In the genomic region with DNA sequence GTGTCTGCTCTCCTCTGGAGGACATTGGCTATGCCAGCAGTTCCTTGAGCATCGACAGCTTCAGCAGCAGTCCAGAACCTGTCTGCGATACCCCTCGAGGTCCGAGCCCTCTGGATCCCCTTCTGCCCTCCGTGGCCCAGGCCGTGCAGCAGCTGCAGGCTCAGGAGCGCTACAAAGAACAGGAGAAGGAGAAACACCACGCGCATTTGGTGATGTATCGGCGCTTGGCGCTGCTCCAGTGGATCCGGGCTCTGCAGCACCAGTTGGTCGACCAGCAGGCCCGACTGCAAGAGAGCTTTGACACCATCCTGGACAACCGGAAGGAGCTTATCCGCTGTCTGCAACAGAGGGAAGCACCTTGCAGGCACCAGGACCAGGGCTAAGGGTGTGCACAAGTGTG, we compare ENCODE assay signal across 17 mouse cellular contexts. TPM values are rescaled to one million over a fixed set of nuclear protein-coding genes. Genes with fewer than 3 reads are reported as not detected.
DNase-seq lines count a peak whose midpoint lies in the region; ATAC-seq and TF ChIP-seq lines count a peak whose summit lies in the region.
"Had no signal": no experiment of that assay in that cellular context is flagged by ENCODE, and none has a peak within 500 bp of the region (broad histone marks: within the 10 kb centered on the region; RNA-seq: fewer than 3 reads in every experiment).

No protein-coding gene starts in this region.

- no peaks in the 10 kb centered on the region for H3K36me3 ChIP-seq in liver, embryonic 11.5 days (ENCODE audit: control insufficient read depth, insufficient read depth, low read length)
- H3K36me3 ChIP-seq: midbrain, embryonic 10.5 days had no signal

- no peak for TF ChIP-seq CTCF in left cerebral cortex, adult 2 months (IDR thresholded peaks at IDR 0.05)
- TF ChIP-seq CTCF in bone marrow, adult 2 months (IDR thresholded peaks at IDR 0.05; ENCODE audit: control insufficient read depth, insufficient read depth, low read length), result no peak
- no peak for TF ChIP-seq CTCF in cerebellum, adult 2 months (IDR thresholded peaks at IDR 0.05; ENCODE audit: borderline replicate concordance, insufficient read depth, low read depth, low read length)
- TF ChIP-seq CTCF in layer of hippocampus, adult 2 months (conservative IDR thresholded peaks at IDR 0.05), result no peak

- no peak overlapping the region for H3K9ac ChIP-seq in liver, embryonic 11.5 days (ENCODE audit: low read depth, low read length)
- H3K9ac ChIP-seq: embryonic facial prominence, embryonic 12.5 days; heart, embryonic 12.5 days had no signal

- TF ChIP-seq POLR2A in bone marrow, adult 2 months (IDR thresholded peaks at IDR 0.05; ENCODE audit: borderline replicate concordance, control insufficient read depth, low read depth, low read length), result no peak
- no peak for TF ChIP-seq POLR2A in cerebellum, adult 2 months (IDR thresholded peaks at IDR 0.05; ENCODE audit: borderline replicate concordance, insufficient read depth, low read length)

- WGBS in bone marrow, adult 2 months, result 87% methylated on average over 17 of the region's 17 CpGs
- WGBS in cerebellum, adult 2 months, result 35% methylated on average over 17 of the region's 17 CpGs
- 90% methylated on average over 17 of the region's 17 CpGs for WGBS in liver, embryonic 11.5 days

- ATAC-seq in liver, embryonic 11.5 days (replicated peaks; ENCODE audit: low FRiP score), result no peak

- no peak overlapping the region for H3K4me3 ChIP-seq in left cerebral cortex, adult 2 months
- H3K4me3 ChIP-seq in bone marrow, adult 2 months (replicated peaks; ENCODE audit: control insufficient read depth, low read depth, low read length), result no peak overlapping the region
- H3K4me3 ChIP-seq in cerebellum, adult 2 months (replicated peaks; ENCODE audit: insufficient read depth, low read depth, low read length), result no peak overlapping the region
- H3K4me3 ChIP-seq in layer of hippocampus, adult 2 months, result no peak overlapping the region; the same call in 1 of the 2 replicates
- H3K4me3 ChIP-seq in liver, embryonic 11.5 days (ENCODE audit: low read depth, low read length), result no peak overlapping the region
- H3K4me3 ChIP-seq: embryonic facial prominence, embryonic 12.5 days; heart, embryonic 12.5 days; midbrain, embryonic 10.5 days had no signal

- H3K9me3 ChIP-seq in liver, embryonic 11.5 days (ENCODE audit: control insufficient read depth, low read length), result no peaks in the 10 kb centered on the region
- H3K9me3 ChIP-seq: embryonic facial prominence, embryonic 12.5 days; heart, embryonic 12.5 days; midbrain, embryonic 10.5 days had no signal

- intact Hi-C loops in left cerebral cortex, adult 2 months (cut with DNase I), result no loop called here

- no peaks in the 10 kb centered on the region for H3K4me1 ChIP-seq in bone marrow, adult 2 months (ENCODE audit: control insufficient read depth, insufficient read depth, low read length)
- peaks cover 16% of the 10 kb centered on the region; the same call in 1 of the 2 replicates for H3K4me1 ChIP-seq in cerebellum, adult 2 months (ENCODE audit: control insufficient read depth, insufficient read depth, low read length)
- H3K4me1 ChIP-seq in liver, embryonic 11.5 days (replicated peaks; ENCODE audit: control insufficient read depth, insufficient read depth, low read length), result no peaks in the 10 kb centered on the region; the same call in 1 of the 2 replicates
- H3K4me1 ChIP-seq: embryonic facial prominence, embryonic 12.5 days; heart, embryonic 12.5 days had no signal

- no peak overlapping the region for H3K27ac ChIP-seq in left cerebral cortex, adult 2 months
- peak overlapping the region; percentile 10; the same call in 1 of the 2 replicates for H3K27ac ChIP-seq in bone marrow, adult 2 months (ENCODE audit: control insufficient read depth, insufficient read depth, low read depth, low read length, poor library complexity)
- no peak overlapping the region for H3K27ac ChIP-seq in cerebellum, adult 2 months (ENCODE audit: insufficient read depth, low read length)
- H3K27ac ChIP-seq in layer of hippocampus, adult 2 months, result no peak overlapping the region; the same call in 1 of the 2 replicates
- H3K27ac ChIP-seq in liver, embryonic 11.5 days (ENCODE audit: low read depth, low read length), result no peak overlapping the region
- H3K27ac ChIP-seq: embryonic facial prominence, embryonic 12.5 days; midbrain, embryonic 10.5 days had no signal

- peak; percentile 11 to 24 for DNase-seq in left cerebral cortex, adult 2 months (ENCODE audit: extremely low spot score in 1 of 2, low spot score in 2 of 2)
- DNase-seq in left cerebral cortex, adult 11 months (ENCODE audit: low spot score), result no peak
- DNase-seq in cerebellum, adult 2 months, result peak; percentile 56 to 64
- peak; percentile 16 to 34 for DNase-seq in layer of hippocampus, adult 2 months (ENCODE audit: low spot score in 2 of 2)
- no peak for DNase-seq in liver, embryonic 11.5 days (ENCODE audit: low spot score)
- DNase-seq in urinary bladder, adult 2 months (ENCODE audit: low spot score), result no peak
- DNase-seq: adrenal gland, postnatal 36 days; gastrocnemius, postnatal 25 days; heart, postnatal 36 days; lung, adult 18-20 months; lung, postnatal 36 days; thymus, postnatal 14 days had no signal

- H3K4me2 ChIP-seq in liver, embryonic 11.5 days, result no peak overlapping the region
- H3K4me2 ChIP-seq: embryonic facial prominence, embryonic 12.5 days; heart, embryonic 12.5 days had no signal

- no peaks in the 10 kb centered on the region for H3K27me3 ChIP-seq in cerebellum, adult 2 months (ENCODE audit: control insufficient read depth, insufficient read depth, low read length)
- H3K27me3 ChIP-seq in liver, embryonic 11.5 days (replicated peaks; ENCODE audit: control insufficient read depth, insufficient read depth, low read length), result no peaks in the 10 kb centered on the region; the same call in 1 of the 2 replicates
- H3K27me3 ChIP-seq: embryonic facial prominence, embryonic 12.5 days had no signal

RNA-seq across cellular contexts. Expression of gene 5730409E04Rik, which starts 2.4 kb away (rescaled TPM):
- 10 to 100 TPM; 70.6 to 72.1 TPM for total RNA-seq in left cerebral cortex, adult 2 months (2021)
- polyA plus RNA-seq in bone marrow, adult 2 months (2011; ENCODE audit: insufficient read depth, insufficient read length, low replicate concordance, missing spikeins), result 1.9 and 3.1 TPM in 2 replicates
- polyA plus RNA-seq in cerebellum, adult 2 months (2012; rRNA removed), result 64.7 and 68.6 TPM in 2 replicates
- 10 to 100 TPM; 64.3 to 72.3 TPM for total RNA-seq in layer of hippocampus, adult 2 months (2021)
- polyA plus RNA-seq in liver, embryonic 11.5 days (2014; fragmentation: Nextera tagmentation; extraction: Ambion mirVana), result 0.40 and 0.71 TPM in 2 replicates
- 20.7 and 26.9 TPM in 2 replicates for polyA plus RNA-seq in urinary bladder, adult 2 months (2012; rRNA removed)
- total RNA-seq: neutrophil, adult 5-6 weeks had no signal

RNA-seq across cellular contexts. Expression of gene Clspn, which starts 55.3 kb away (rescaled TPM):
- total RNA-seq in left cerebral cortex, adult 2 months (2021), result under 1 TPM; 0.63 to 0.75 TPM
- 44.5 and 66.4 TPM in 2 replicates for polyA plus RNA-seq in bone marrow, adult 2 months (2011; ENCODE audit: insufficient read depth, insufficient read length, low replicate concordance, missing spikeins)
- polyA plus RNA-seq in cerebellum, adult 2 months (2012; rRNA removed), result 0.49 and 0.67 TPM in 2 replicates
- total RNA-seq in layer of hippocampus, adult 2 months (2021), result 1 to 10 TPM; 1.6 to 2.2 TPM
- polyA plus RNA-seq in liver, embryonic 11.5 days (2014; fragmentation: Nextera tagmentation; extraction: Ambion mirVana), result 43.5 and 51.6 TPM in 2 replicates
- polyA plus RNA-seq in urinary bladder, adult 2 months (2012; rRNA removed), result 0.74 and 0.81 TPM in 2 replicates

Comparison
In these comparisons a context has a peak if more than half of its experiments do, and no peak if none do; other contexts are left out.
1. DNase-seq: peak in left cerebral cortex, adult 2 months (2 of 2), cerebellum, adult 2 months (2 of 2) and layer of hippocampus, adult 2 months (2 of 2); none in left cerebral cortex, adult 11 months (single experiment), liver, embryonic 11.5 days (single experiment) and urinary bladder, adult 2 months (single experiment).
2. RNA of gene Clspn, which starts 55.3 kb away (polyA plus RNA-seq): 44.5 to 66.4 TPM in bone marrow, adult 2 months and 43.5 to 51.6 TPM in liver, embryonic 11.5 days; 0.74 to 0.81 TPM in urinary bladder, adult 2 months and 0.49 to 0.67 TPM in cerebellum, adult 2 months; every median in the first group is over 10 times any median in the second.